In the genomic region with DNA sequence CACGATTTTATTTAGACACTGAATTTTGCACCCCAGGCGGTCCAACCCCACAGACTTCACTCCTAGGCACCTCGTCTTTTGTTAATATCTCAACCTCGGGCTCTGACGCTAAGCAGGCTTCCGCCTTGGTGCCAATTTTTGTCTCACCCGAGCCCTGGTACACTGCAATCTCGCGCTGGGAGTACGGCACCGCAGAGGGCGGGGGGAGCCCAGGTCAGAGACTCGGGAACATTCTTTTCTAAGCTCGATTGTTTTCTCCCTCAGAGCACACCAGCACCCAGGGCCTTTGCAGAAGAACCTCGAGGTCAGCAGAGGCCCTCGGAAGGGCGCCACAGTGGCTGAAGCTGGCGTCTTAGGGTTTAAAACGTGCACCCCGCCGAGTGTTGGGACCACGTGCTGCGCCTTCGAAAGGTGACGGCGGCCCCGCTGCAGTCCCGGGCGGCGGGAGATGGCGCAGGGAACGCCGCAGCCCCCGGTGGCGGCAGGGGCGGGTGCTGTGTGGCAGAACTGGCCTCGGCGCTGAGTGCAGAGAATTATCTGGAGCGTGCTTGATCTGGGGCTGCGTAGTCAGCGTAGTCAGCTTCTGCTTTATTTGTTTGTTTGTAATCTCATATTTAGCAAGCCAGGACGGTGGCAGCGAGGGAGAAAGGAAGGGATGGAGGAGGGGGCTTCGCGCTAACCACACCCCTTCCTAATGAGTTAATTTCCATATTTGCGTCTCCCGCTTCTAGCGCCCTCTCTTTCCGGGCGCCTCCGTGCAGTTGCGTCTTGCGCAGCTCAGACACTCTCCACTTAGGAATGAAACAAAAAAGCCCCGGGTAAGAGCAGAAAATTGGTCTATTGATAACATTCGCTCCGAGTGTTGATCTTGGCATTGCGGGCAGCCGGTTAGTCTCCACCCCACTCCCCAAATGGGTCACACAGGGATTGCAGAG, we compare ENCODE assay signal across 8 mouse cellular contexts. TPM values are rescaled to one million over a fixed set of nuclear protein-coding genes. Genes with fewer than 3 reads are reported as not detected.
DNase-seq lines count a peak whose midpoint lies in the region; ATAC-seq lines count a peak whose summit lies in the region.

No protein-coding gene starts in this region.

- intact Hi-C loops in heart, postnatal 14 days (cut with DNase I): loop anchor here (2.0 kb wide), 1 partner anchor 65 kb away; no protein-coding TSS in a partner anchor

- no peak for ATAC-seq in heart, embryonic 11.5 days (replicated peaks; ENCODE audit: insufficient number of reproducible peaks, low FRiP score, low TSS enrichment)
- peak; percentile 64 for ATAC-seq in forebrain, embryonic 16.5 days
- ATAC-seq in liver, embryonic 13.5 days (ENCODE audit: low read depth): no peak
- peak; percentile 52 for ATAC-seq in stomach, embryonic 15.5 days (ENCODE audit: insufficient read depth, low FRiP score, low read depth)

- under 1% methylated on average over 58 of the region's 58 CpGs for WGBS in heart, embryonic 11.5 days (ENCODE audit: insufficient replicate concordance)
- under 1% methylated on average over 56 of the region's 58 CpGs for WGBS in forebrain, embryonic 16.5 days
- 1% methylated on average over 58 of the region's 58 CpGs for WGBS in liver, embryonic 13.5 days (ENCODE audit: insufficient replicate concordance)
- 1% methylated on average over 58 of the region's 58 CpGs for WGBS in stomach, embryonic 15.5 days

- H3K27me3 ChIP-seq in heart, embryonic 11.5 days (ENCODE audit: control insufficient read depth, insufficient read depth, low read length): peaks cover 94% of the 10 kb centered on the region
- no peaks in the 10 kb centered on the region for H3K27me3 ChIP-seq in forebrain, embryonic 16.5 days (replicated peaks; ENCODE audit: control insufficient read depth, insufficient read depth, low read length)
- H3K27me3 ChIP-seq in liver, embryonic 13.5 days: peaks cover 100% of the 10 kb centered on the region
- H3K27me3 ChIP-seq in stomach, embryonic 15.5 days (replicated peaks): peaks cover 63% of the 10 kb centered on the region

- peak overlapping the region; percentile 68 for H3K4me2 ChIP-seq in heart, embryonic 11.5 days
- H3K4me2 ChIP-seq in forebrain, embryonic 16.5 days (ENCODE audit: low read length): peak overlapping the region; percentile 80
- peak overlapping the region; percentile 49 for H3K4me2 ChIP-seq in liver, embryonic 13.5 days
- peak overlapping the region; percentile 57 for H3K4me2 ChIP-seq in stomach, embryonic 15.5 days

- no peak overlapping the region for H3K27ac ChIP-seq in heart, embryonic 11.5 days (ENCODE audit: low read depth, low read length)
- peak overlapping the region; percentile 92 for H3K27ac ChIP-seq in forebrain, embryonic 16.5 days (ENCODE audit: low read length)
- H3K27ac ChIP-seq in liver, embryonic 13.5 days: no peak overlapping the region
- peak overlapping the region; percentile 84 for H3K27ac ChIP-seq in stomach, embryonic 15.5 days

- H3K9ac ChIP-seq in heart, embryonic 11.5 days (ENCODE audit: low read depth, low read length): no peak overlapping the region
- H3K9ac ChIP-seq in forebrain, embryonic 16.5 days (replicated peaks; ENCODE audit: low read depth, low read length): peak overlapping the region; percentile 64
- H3K9ac ChIP-seq in liver, embryonic 13.5 days: no peak overlapping the region
- no peak overlapping the region for H3K9ac ChIP-seq in stomach, embryonic 15.5 days

- no peaks in the 10 kb centered on the region for H3K9me3 ChIP-seq in heart, embryonic 11.5 days (replicated peaks; ENCODE audit: control insufficient read depth, low read length)
- H3K9me3 ChIP-seq in forebrain, embryonic 16.5 days (ENCODE audit: control insufficient read depth, low read length): no peaks in the 10 kb centered on the region
- no peaks in the 10 kb centered on the region for H3K9me3 ChIP-seq in liver, embryonic 13.5 days (replicated peaks)
- H3K9me3 ChIP-seq in stomach, embryonic 15.5 days: no peaks in the 10 kb centered on the region

- peak overlapping the region; percentile 42 for H3K4me3 ChIP-seq in heart, embryonic 11.5 days (ENCODE audit: low read depth, low read length)
- H3K4me3 ChIP-seq in forebrain, embryonic 16.5 days (replicated peaks; ENCODE audit: low read length): peak overlapping the region; percentile 42
- peak overlapping the region; percentile 26 for H3K4me3 ChIP-seq in liver, embryonic 13.5 days (replicated peaks)
- H3K4me3 ChIP-seq in stomach, embryonic 15.5 days (replicated peaks): peak overlapping the region; percentile 37

- peaks cover 8% of the 10 kb centered on the region; the same call in 1 of the 2 replicates for H3K4me1 ChIP-seq in heart, embryonic 11.5 days (ENCODE audit: control insufficient read depth, insufficient read depth, low read length)
- H3K4me1 ChIP-seq in forebrain, embryonic 16.5 days (replicated peaks; ENCODE audit: control insufficient read depth, insufficient read depth, low read length): peaks cover 62% of the 10 kb centered on the region
- peaks cover 9% of the 10 kb centered on the region for H3K4me1 ChIP-seq in liver, embryonic 13.5 days (replicated peaks)
- H3K4me1 ChIP-seq in stomach, embryonic 15.5 days: peaks cover 5% of the 10 kb centered on the region; the same call in 1 of the 2 replicates

- no peaks in the 10 kb centered on the region for H3K36me3 ChIP-seq in heart, embryonic 11.5 days (ENCODE audit: control insufficient read depth, insufficient read depth, low read length)
- H3K36me3 ChIP-seq in forebrain, embryonic 16.5 days (ENCODE audit: control insufficient read depth, insufficient read depth): no peaks in the 10 kb centered on the region
- H3K36me3 ChIP-seq in liver, embryonic 13.5 days: no peaks in the 10 kb centered on the region
- H3K36me3 ChIP-seq in stomach, embryonic 15.5 days: no peaks in the 10 kb centered on the region

- no peak for DNase-seq in heart, postnatal 14 days
- DNase-seq in R1 (ENCODE audit: low read depth, low spot score): peak; percentile 88
- DNase-seq in liver, embryonic 13.5 days: no peak
- no peak for DNase-seq in frontal cortex, postnatal 25 days (ENCODE audit: low spot score in 2 of 2)
- no peak for DNase-seq in layer of hippocampus, adult 11-12 months (ENCODE audit: low spot score)

RNA-seq across cellular contexts. Expression of gene Sox2, which starts 13.8 kb away (rescaled TPM):
- polyA plus RNA-seq in heart, embryonic 11.5 days (2014; fragmentation: Nextera tagmentation; extraction: Ambion mirVana): 0.14 and 0.31 TPM in 2 replicates
- total RNA-seq in heart, postnatal 14 days (2021): under 1 TPM in 1 of 2 experiments, not detected in 1; 0.22 TPM
- 20.8 and 24.0 TPM in 2 replicates for polyA plus RNA-seq in forebrain, embryonic 16.5 days (2015; fragmentation: Nextera tagmentation; extraction: Ambion mirVana)
- polyA plus RNA-seq in liver, embryonic 13.5 days (2015; fragmentation: Nextera tagmentation; extraction: Ambion mirVana): not detected in 2 replicates
- polyA plus RNA-seq in stomach, embryonic 15.5 days (2015; fragmentation: Nextera tagmentation; extraction: Ambion mirVana): 11.6 and 14.0 TPM in 2 replicates

Comparison
In these comparisons a context has a peak if more than half of its experiments do, and no peak if none do; other contexts are left out.
1. ATAC-seq: peak in forebrain, embryonic 16.5 days (single experiment) and stomach, embryonic 15.5 days (single experiment); none in heart, embryonic 11.5 days (single experiment) and liver, embryonic 13.5 days (single experiment).
2. H3K27ac ChIP-seq: peak in forebrain, embryonic 16.5 days (single experiment) and stomach, embryonic 15.5 days (single experiment); none in heart, embryonic 11.5 days (single experiment) and liver, embryonic 13.5 days (single experiment).
3. Peak in every context shown above with its lines, with median percentiles within 50 percentile points of each other: H3K4me2 ChIP-seq and H3K4me3 ChIP-seq.